Mouse (Mus musculus) heart, embryonic 13.5 days (tissue): ENCODE data around the gene Vmn1r143. TPM values are rescaled to one million over a fixed set of nuclear protein-coding genes. Genes with fewer than 3 reads are reported as not detected.
"Not testable (repeated sequence)": the region's sequence is repeated elsewhere in the genome, so short reads cannot be mapped to it uniquely, and the experiment has no call there.

ENCODE experiments used
- ATAC-seq: fragments of 200-750 bp; cut with Nextera tagmentation; 2 replicates; pipeline ENCODE4 v1.8.0; 2017; ENCODE audit warnings: moderate TSS enrichment; ENCODE audit not compliant: insufficient number of reproducible peaks, low FRiP score, low TSS enrichment; ENCODE audit errors: extremely low read depth
- H3K27ac ChIP-seq: fragments of 300-500 bp; sonication (generic); replicated peaks from 2 replicates; pipeline ENCODE4 v1.5.1; 2015; ENCODE audit warnings: moderate library complexity, mild to moderate bottlenecking, inconsistent platforms
- H3K27me3 ChIP-seq: fragments of 300-500 bp; sonication (generic); replicated peaks from 2 replicates; pipeline ENCODE4 v1.6.1; 2015; ENCODE audit warnings: mild to moderate bottlenecking, inconsistent platforms
- H3K36me3 ChIP-seq: fragments of 300-500 bp; sonication (generic); 2 replicates; pipeline ENCODE4 v1.6.1; 2015; ENCODE audit warnings: mild to moderate bottlenecking, inconsistent platforms
- H3K4me1 ChIP-seq: fragments of 300-500 bp; sonication (generic); 2 replicates; pipeline ENCODE4 v1.6.1; 2015; ENCODE audit warnings: inconsistent platforms
- H3K4me2 ChIP-seq: fragments of 300-500 bp; sonication (generic); 2 replicates; pipeline ENCODE4 v1.6.1; 2015; ENCODE audit warnings: inconsistent platforms, mild to moderate bottlenecking, moderate library complexity
- H3K4me3 ChIP-seq: fragments of 300-500 bp; sonication (generic); 2 replicates; pipeline ENCODE4 v1.5.1; 2015; ENCODE audit warnings: moderate library complexity, mild to moderate bottlenecking, inconsistent platforms
- H3K9ac ChIP-seq: fragments of 300-500 bp; sonication (generic); 2 replicates; pipeline ENCODE4 v1.6.1; 2015; ENCODE audit warnings: inconsistent platforms, mild to moderate bottlenecking, moderate library complexity
- H3K9me3 ChIP-seq: fragments of 300-500 bp; sonication (generic); 2 replicates; pipeline ENCODE4 v1.6.1; 2016; ENCODE audit warnings: inconsistent platforms
- WGBS: fragments of 180-500 bp; shearing (Covaris S2); methylation state at CpG from one replicate; pipeline ENCODE4 v1.1.7; 2015; ENCODE audit warnings: mixed read lengths; 5-methylcytosine and 5-hydroxymethylcytosine counted together
- polyA plus RNA-seq: library from polyadenylated mRNA; unstranded; fragments of >200 nt; fragmentation: Nextera tagmentation; extraction: Ambion mirVana; gene quantifications from 2 replicates; pipeline ENCODE4 v1.2.1, GENCODE M21; 2015

Vmn1r143 gene
- not detected in 2 replicates for polyA plus RNA-seq

GRCm38 (mm10) chr7:22189077-22189476 lies at the start of gene Vmn1r143:
Gene Vmn1r143, plus strand, starts transcription at chr7:22189377.
- H3K27ac ChIP-seq, H3K27me3 ChIP-seq, ATAC-seq, H3K9me3 ChIP-seq, H3K4me3 ChIP-seq, H3K36me3 ChIP-seq, H3K4me2 ChIP-seq, H3K9ac ChIP-seq, H3K4me1 ChIP-seq: not testable (repeated sequence)
- WGBS, result no CpG with 5 or more reads among the region's 3 CpGs

DNA sequence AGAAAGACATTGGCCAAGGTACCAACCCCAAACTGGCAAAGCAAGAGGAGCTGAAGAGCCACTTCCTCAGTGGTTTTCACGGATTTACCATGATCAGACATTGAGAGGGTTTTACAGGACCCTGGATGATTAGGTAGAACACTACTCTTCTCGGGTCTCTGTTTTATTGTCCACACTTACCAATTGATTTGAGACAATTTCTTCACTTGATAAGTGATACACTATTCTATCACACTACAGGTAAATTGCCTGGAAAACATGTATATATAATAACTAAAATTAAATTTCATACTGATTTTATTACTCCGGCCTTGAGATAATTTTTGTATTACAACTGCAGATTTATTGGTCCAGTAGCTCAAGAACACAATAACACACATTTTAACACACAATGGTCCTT lies 25.2 kb upstream of the Vmn1r143 start, which contains the start of gene Vmn1r142:
Gene Vmn1r142, minus strand, starts transcription at position 101 of the 400 bp plus-strand sequence.
- H3K4me3 ChIP-seq, ATAC-seq, H3K9ac ChIP-seq, H3K4me1 ChIP-seq, H3K36me3 ChIP-seq, H3K27ac ChIP-seq, H3K9me3 ChIP-seq, H3K4me2 ChIP-seq, H3K27me3 ChIP-seq: not testable (repeated sequence)
- no CpG with 5 or more reads among the region's 3 CpGs for WGBS

DNA sequence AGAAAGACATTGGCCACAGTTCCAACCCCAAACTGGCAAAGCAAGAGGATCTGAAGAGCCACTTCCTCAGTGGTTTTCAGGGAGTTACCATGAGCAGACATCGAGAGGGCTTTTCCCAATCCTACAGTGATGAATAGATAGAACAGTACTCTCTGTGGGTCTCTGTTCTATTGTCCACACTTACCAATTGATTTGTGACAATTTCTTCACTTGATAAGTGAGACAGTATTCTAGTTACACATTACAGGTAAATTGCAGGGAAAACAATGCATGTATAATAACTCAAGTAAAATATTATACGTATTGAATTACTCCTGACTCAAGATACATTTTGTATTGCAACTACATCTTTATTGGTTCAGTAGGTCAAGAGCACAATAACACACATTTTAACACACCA lies 12.0 kb downstream of the Vmn1r143 start, which contains the start of gene Gm8653:
Gene Gm8653, minus strand, starts transcription at position 101 of the 400 bp plus-strand sequence.
- not testable (repeated sequence) for ATAC-seq, H3K9me3 ChIP-seq, H3K4me3 ChIP-seq, H3K27me3 ChIP-seq, H3K9ac ChIP-seq, H3K4me2 ChIP-seq, H3K36me3 ChIP-seq, H3K4me1 ChIP-seq, H3K27ac ChIP-seq
- WGBS, result no CpG with 5 or more reads among the region's 2 CpGs

DNA sequence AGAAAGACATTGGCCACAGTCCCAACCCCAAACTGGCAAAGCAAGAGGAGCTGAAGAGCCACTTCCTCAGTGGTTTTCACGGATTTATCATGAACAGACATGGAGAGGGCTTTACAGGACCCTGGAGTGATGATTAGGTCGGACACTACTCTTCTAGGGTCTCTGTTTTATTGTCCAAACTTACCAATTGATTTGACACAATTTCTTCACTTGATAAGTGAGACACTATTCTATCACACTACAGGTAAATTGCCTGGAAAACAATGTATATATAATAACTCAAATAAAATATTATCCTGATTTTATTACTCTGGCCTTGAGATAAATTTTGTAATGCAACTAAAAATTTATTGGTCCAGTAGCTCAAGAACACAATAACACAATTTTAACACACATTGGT lies 40.2 kb downstream of the Vmn1r143 start, which contains the start of gene Gm8453:
Gene Gm8453, minus strand, starts transcription at position 101 of the 400 bp plus-strand sequence.
- not testable (repeated sequence) for H3K9ac ChIP-seq, H3K27me3 ChIP-seq, H3K4me3 ChIP-seq, ATAC-seq, H3K4me1 ChIP-seq, H3K36me3 ChIP-seq, H3K4me2 ChIP-seq, H3K27ac ChIP-seq, H3K9me3 ChIP-seq
- 14% methylated on average over 2 of the region's 2 CpGs for WGBS

Other genes with a start within 250 kb of the Vmn1r143 start
- gene Vmn1r137, start 194.8 kb upstream of the Vmn1r143 start, polyA plus RNA-seq, result not detected in 2 replicates
- not detected in 2 replicates for gene Vmn1r138, start 160.5 kb upstream of the Vmn1r143 start, polyA plus RNA-seq
- gene Gm6176, start 133.1 kb upstream of the Vmn1r143 start, polyA plus RNA-seq, result not detected in 2 replicates
- gene Vmn1r139, start 120.3 kb upstream of the Vmn1r143 start, polyA plus RNA-seq, result not detected in 2 replicates
- not detected in 2 replicates for gene Gm16451, start 71.1 kb upstream of the Vmn1r143 start, polyA plus RNA-seq
- not detected in 2 replicates for gene Gm10666, start 54.6 kb upstream of the Vmn1r143 start, polyA plus RNA-seq
- gene Vmn1r142, start 25.3 kb upstream of the Vmn1r143 start, polyA plus RNA-seq, result not detected in 2 replicates
- not detected in 2 replicates for gene Gm8653, start 11.9 kb downstream of the Vmn1r143 start, polyA plus RNA-seq
- not detected in 2 replicates for gene Gm8453, start 40.1 kb downstream of the Vmn1r143 start, polyA plus RNA-seq
- gene Gm4187, start 140.3 kb downstream of the Vmn1r143 start, polyA plus RNA-seq, result not detected in 2 replicates
- not detected in 2 replicates for gene Gm8660, start 181.7 kb downstream of the Vmn1r143 start, polyA plus RNA-seq
- gene Vmn1r148, start 224.2 kb downstream of the Vmn1r143 start, polyA plus RNA-seq, result not detected in 2 replicates
- gene Vmn1r149, start 248.9 kb downstream of the Vmn1r143 start, polyA plus RNA-seq, result not detected in 2 replicates